Mouse (Mus musculus): ENCODE data around the gene Lhfpl2. TPM values are rescaled to one million over a fixed set of nuclear protein-coding genes. Genes with fewer than 3 reads are reported as not detected.

The Lhfpl2 gene
- polyA plus RNA-seq, 1 experiment from 2014 or later, result 81.8 TPM

GRCm38 (mm10) chr13:94174577-94175279, 117.1 kb downstream of the Lhfpl2 start:
- peak; percentile 61 for DNase-seq (ENCODE audit: low spot score)
- 20% methylated on average over 16 of the region's 16 CpGs for WGBS
- Histone ChIP-seq H3K4me1 (ENCODE audit: control insufficient read depth, insufficient read depth, low read length) (peaks cover 25% of the 10 kb centered on the region), H3K27me3 (replicated peaks; ENCODE audit: control insufficient read depth, insufficient read depth, low read length) (no peaks in the 10 kb centered on the region), H3K9ac (ENCODE audit: low read depth, low read length) (peak overlapping the region; percentile 69), H3K27ac (replicated peaks; ENCODE audit: low read depth, low read length) (peak overlapping the region; percentile 62), H3K4me2 (ENCODE audit: low read depth, low read length) (peak overlapping the region; percentile 94), H3K4me3 (ENCODE audit: low read depth, low read length) (peak overlapping the region; percentile 50), H3K36me3 (ENCODE audit: control insufficient read depth, insufficient read depth, low read length) (peaks cover 12% of the 10 kb centered on the region; the same call in 1 of the 2 replicates), H3K9me3 (ENCODE audit: control insufficient read depth, low read length) (no peaks in the 10 kb centered on the region)
- ATAC-seq (ENCODE audit: low read depth), result no peak

- peak overlapping the region; percentile 50 for H3K4me3 ChIP-seq (ENCODE audit: low read depth, low read length)
- H3K36me3 ChIP-seq (ENCODE audit: control insufficient read depth, insufficient read depth, low read length), result peaks cover 12% of the 10 kb centered on the region; the same call in 1 of the 2 replicates
- H3K4me1 ChIP-seq (ENCODE audit: control insufficient read depth, insufficient read depth, low read length), result peaks cover 25% of the 10 kb centered on the region
- DNase-seq (ENCODE audit: low spot score) (no peak), ATAC-seq (ENCODE audit: low read depth) (no peak)
- H3K9me3 ChIP-seq (ENCODE audit: control insufficient read depth, low read length), result no peaks in the 10 kb centered on the region
- WGBS, result 68% methylated on average over 6 of the region's 6 CpGs
- H3K9ac ChIP-seq (ENCODE audit: low read depth, low read length), result peak overlapping the region; percentile 69
- no peaks in the 10 kb centered on the region for H3K27me3 ChIP-seq (replicated peaks; ENCODE audit: control insufficient read depth, insufficient read depth, low read length)
- H3K4me2 ChIP-seq (ENCODE audit: low read depth, low read length), result peak overlapping the region; percentile 94
- peak overlapping the region; percentile 62; the same call in 1 of the 2 replicates for H3K27ac ChIP-seq (replicated peaks; ENCODE audit: low read depth, low read length)
Measured at GRCm38 (mm10) chr13:94175379-94176050, 117.9 kb downstream of the Lhfpl2 start.

DNA sequence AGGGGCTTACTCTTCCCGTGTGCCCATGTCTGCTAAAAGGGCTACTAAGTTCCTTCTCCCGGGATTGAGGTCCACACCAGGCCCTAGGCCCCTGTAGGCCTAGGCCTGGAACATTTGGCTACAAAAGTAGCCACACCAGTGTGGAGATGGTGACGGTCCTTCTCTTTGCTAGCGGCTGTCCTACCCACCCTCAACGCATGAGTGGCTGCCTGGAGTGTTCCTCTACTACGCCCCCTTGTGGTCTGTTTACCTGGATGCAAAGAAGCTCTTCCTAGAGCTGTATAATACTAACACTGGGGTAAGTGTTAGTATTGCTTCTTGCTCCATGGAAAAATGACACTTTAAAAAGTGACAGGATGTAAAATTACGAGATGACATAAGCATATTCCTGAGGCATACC, 119.6 kb downstream of the Lhfpl2 start:
- no peaks in the 10 kb centered on the region for H3K27me3 ChIP-seq (replicated peaks; ENCODE audit: control insufficient read depth, insufficient read depth, low read length)
- WGBS, result 49% methylated on average over 7 of the region's 7 CpGs
- H3K9ac ChIP-seq (ENCODE audit: low read depth, low read length), result 0 out of 2 replicates have a peak overlapping the region, but pooled peaks have one; percentile 22
- peaks cover 12% of the 10 kb centered on the region; the same call in 1 of the 2 replicates for H3K36me3 ChIP-seq (ENCODE audit: control insufficient read depth, insufficient read depth, low read length)
- no peak overlapping the region for H3K4me3 ChIP-seq (ENCODE audit: low read depth, low read length)
- H3K4me1 ChIP-seq (ENCODE audit: control insufficient read depth, insufficient read depth, low read length), result peaks cover 25% of the 10 kb centered on the region
- DNase-seq (ENCODE audit: low spot score) (no peak), ATAC-seq (ENCODE audit: low read depth) (no peak)
- H3K27ac ChIP-seq (replicated peaks; ENCODE audit: low read depth, low read length), result no peak overlapping the region
- peak overlapping the region; percentile 94; the same call in 1 of the 2 replicates for H3K4me2 ChIP-seq (ENCODE audit: low read depth, low read length)
- no peaks in the 10 kb centered on the region for H3K9me3 ChIP-seq (ENCODE audit: control insufficient read depth, low read length)

GRCm38 (mm10) chr13:94178401-94179040, 120.9 kb downstream of the Lhfpl2 start:
- WGBS, result 52% methylated on average over 11 of the region's 11 CpGs
- peaks cover 19% of the 10 kb centered on the region for H3K4me1 ChIP-seq (ENCODE audit: control insufficient read depth, insufficient read depth, low read length)
- H3K36me3 ChIP-seq (ENCODE audit: control insufficient read depth, insufficient read depth, low read length), result peaks cover 12% of the 10 kb centered on the region; the same call in 1 of the 2 replicates
- H3K9me3 ChIP-seq (ENCODE audit: control insufficient read depth, low read length), result no peaks in the 10 kb centered on the region
- no peaks in the 10 kb centered on the region for H3K27me3 ChIP-seq (replicated peaks; ENCODE audit: control insufficient read depth, insufficient read depth, low read length)
- H3K4me3 ChIP-seq (ENCODE audit: low read depth, low read length), result no peak overlapping the region
- no peak overlapping the region for H3K9ac ChIP-seq (ENCODE audit: low read depth, low read length)
- no peak overlapping the region; the same call in 1 of the 2 replicates for H3K4me2 ChIP-seq (ENCODE audit: low read depth, low read length)
- DNase-seq (ENCODE audit: low spot score) (peak; percentile 86), ATAC-seq (ENCODE audit: low read depth) (peak; percentile 70)
- H3K27ac ChIP-seq (replicated peaks; ENCODE audit: low read depth, low read length), result peak overlapping the region; percentile 63

- H3K36me3 ChIP-seq (ENCODE audit: control insufficient read depth, insufficient read depth, low read length), result peaks cover 12% of the 10 kb centered on the region; the same call in 1 of the 2 replicates
- WGBS, result 71% methylated on average over 5 of the region's 5 CpGs
- no peak overlapping the region for H3K4me3 ChIP-seq (ENCODE audit: low read depth, low read length)
- H3K4me2 ChIP-seq (ENCODE audit: low read depth, low read length), result no peak overlapping the region
- H3K9me3 ChIP-seq (ENCODE audit: control insufficient read depth, low read length), result no peaks in the 10 kb centered on the region
- DNase-seq (ENCODE audit: low spot score) (no peak), ATAC-seq (ENCODE audit: low read depth) (no peak)
- no peaks in the 10 kb centered on the region for H3K27me3 ChIP-seq (replicated peaks; ENCODE audit: control insufficient read depth, insufficient read depth, low read length)
- no peak overlapping the region for H3K27ac ChIP-seq (replicated peaks; ENCODE audit: low read depth, low read length)
- H3K9ac ChIP-seq (ENCODE audit: low read depth, low read length), result no peak overlapping the region
- peaks cover under 1% of the 10 kb centered on the region for H3K4me1 ChIP-seq (ENCODE audit: control insufficient read depth, insufficient read depth, low read length)
Measured at GRCm38 (mm10) chr13:94180477-94181420, 123.2 kb downstream of the Lhfpl2 start.

- no peak overlapping the region for H3K4me2 ChIP-seq (ENCODE audit: low read depth, low read length)
- 90% methylated on average over 5 of the region's 5 CpGs for WGBS
- H3K36me3 ChIP-seq (ENCODE audit: control insufficient read depth, insufficient read depth, low read length), result peaks cover 11% of the 10 kb centered on the region; the same call in 1 of the 2 replicates
- H3K27ac ChIP-seq (replicated peaks; ENCODE audit: low read depth, low read length), result no peak overlapping the region
- no peak overlapping the region for H3K4me3 ChIP-seq (ENCODE audit: low read depth, low read length)
- H3K9me3 ChIP-seq (ENCODE audit: control insufficient read depth, low read length), result no peaks in the 10 kb centered on the region
- DNase-seq (ENCODE audit: low spot score), result no peak
- H3K9ac ChIP-seq (ENCODE audit: low read depth, low read length), result no peak overlapping the region
- peaks cover 4% of the 10 kb centered on the region for H3K4me1 ChIP-seq (ENCODE audit: control insufficient read depth, insufficient read depth, low read length)
- no peaks in the 10 kb centered on the region for H3K27me3 ChIP-seq (replicated peaks; ENCODE audit: control insufficient read depth, insufficient read depth, low read length)
- no peak for ATAC-seq (ENCODE audit: low read depth)
Measured at GRCm38 (mm10) chr13:94182026-94182425, 124.4 kb downstream of the Lhfpl2 start.

DNA sequence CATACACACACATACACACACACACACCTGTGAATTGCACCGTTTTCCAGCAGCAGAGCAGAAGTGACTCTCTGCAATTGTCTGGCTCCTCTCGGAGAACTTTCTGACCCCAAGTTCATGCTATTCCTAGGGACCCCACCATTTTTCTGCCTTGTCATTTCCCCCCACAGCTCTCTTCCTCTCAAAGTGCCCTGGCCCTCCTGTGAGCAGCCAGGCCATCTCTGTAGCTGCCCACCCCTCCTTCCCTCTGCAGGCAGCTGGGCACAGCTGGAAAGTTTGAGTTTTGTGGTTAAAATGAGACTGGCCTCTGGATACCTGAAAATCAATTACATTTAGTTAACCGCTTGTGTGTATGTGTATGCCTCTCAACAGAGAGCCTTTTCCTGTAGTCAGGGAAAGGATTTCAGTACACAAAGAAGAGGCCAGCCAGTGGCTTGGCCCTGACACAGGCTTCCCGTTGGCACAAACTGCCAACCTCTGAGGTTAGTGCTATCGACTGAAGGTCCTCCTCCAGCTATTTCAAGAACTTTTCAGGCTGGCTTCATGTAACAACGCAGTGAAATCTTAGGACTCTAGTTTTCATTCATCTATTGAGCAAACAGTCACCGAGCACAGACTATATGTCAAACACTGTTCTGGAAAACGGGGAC, 125.9 kb downstream of the Lhfpl2 start:
- Histone ChIP-seq H3K27me3 (replicated peaks; ENCODE audit: control insufficient read depth, insufficient read depth, low read length) (no peaks in the 10 kb centered on the region), H3K9ac (ENCODE audit: low read depth, low read length) (no peak overlapping the region)
- 72% methylated on average over 8 of the region's 8 CpGs for WGBS

More for the DNA sequence above, 125.9 kb downstream of the Lhfpl2 start:
- DNase-seq (ENCODE audit: low spot score), result peak; percentile 40
- H3K36me3 ChIP-seq (ENCODE audit: control insufficient read depth, insufficient read depth, low read length), result peaks cover 11% of the 10 kb centered on the region; the same call in 1 of the 2 replicates
- H3K27ac ChIP-seq (replicated peaks; ENCODE audit: low read depth, low read length), result no peak overlapping the region
- H3K4me2 ChIP-seq (ENCODE audit: low read depth, low read length), result no peak overlapping the region
- H3K9me3 ChIP-seq (ENCODE audit: control insufficient read depth, low read length), result no peaks in the 10 kb centered on the region
- no peak overlapping the region for H3K4me3 ChIP-seq (ENCODE audit: low read depth, low read length)
- peaks cover 6% of the 10 kb centered on the region for H3K4me1 ChIP-seq (ENCODE audit: control insufficient read depth, insufficient read depth, low read length)
- ATAC-seq (ENCODE audit: low read depth), result no peak
